Mouse (Mus musculus) ES-Bruce4 (cell line): Measurements from ENCODE around the gene Gm29609.

Experiments
- CTCF ChIP-seq: IDR thresholded peaks from one replicate; pipeline ENCODE4 v1.8.1; 2011; ENCODE audit warnings: low read depth, low read length
- EP300 ChIP-seq: IDR thresholded peaks from 2 replicates; pipeline ENCODE4 v1.6.1; 2011; ENCODE audit warnings: low read depth, low read length; ENCODE audit not compliant: insufficient read depth
- POLR2A ChIP-seq: IDR thresholded peaks from one replicate; pipeline ENCODE4 v1.8.1; 2011; ENCODE audit warnings: low read length; ENCODE audit not compliant: insufficient read depth

DNA sequence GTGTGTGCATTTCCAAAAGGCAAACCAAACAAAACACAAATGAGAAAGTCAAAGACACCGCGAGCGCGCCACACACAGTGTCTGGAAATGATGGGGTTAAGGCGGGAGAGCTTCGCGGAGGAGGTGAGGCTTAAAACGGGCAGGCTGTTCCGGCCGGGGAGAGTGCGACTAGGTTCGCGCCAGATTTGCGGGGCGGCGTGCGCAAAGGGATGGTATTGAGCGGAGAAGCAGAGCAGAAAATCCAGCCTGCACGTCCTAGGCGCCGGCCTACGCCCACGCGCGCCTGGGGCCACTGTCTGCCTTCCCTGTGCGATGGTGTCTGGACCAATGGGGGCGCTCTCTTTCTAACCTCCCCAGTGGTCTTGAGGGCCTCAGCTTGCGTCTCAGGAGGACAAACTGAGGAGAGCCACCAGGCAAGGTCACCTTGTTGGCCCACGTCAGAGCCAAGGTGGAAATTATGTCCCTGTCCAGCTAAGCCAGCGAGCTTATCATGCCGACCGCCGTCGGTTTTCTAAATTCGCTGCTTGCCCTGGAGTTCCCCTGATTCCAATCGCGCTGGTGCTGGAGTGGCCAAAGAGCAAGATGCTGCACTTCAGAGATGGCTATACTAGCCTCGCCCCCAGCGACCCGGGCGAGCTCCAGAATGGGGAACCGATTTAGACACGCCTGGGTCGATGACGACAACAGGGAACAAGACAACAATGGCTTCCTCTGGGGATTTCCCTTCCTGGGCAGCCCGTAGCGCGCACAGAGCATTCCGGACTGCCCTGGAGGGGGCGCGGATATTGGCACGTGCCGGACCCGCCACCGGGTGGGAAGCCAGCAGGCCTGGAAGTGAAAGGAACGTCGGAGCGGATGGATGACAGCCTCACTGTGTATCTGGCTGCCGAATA, 84.7 kb downstream of the Gm29609 start:
- TF ChIP-seq CTCF = no peak
- TF ChIP-seq EP300 = no peak
- no peak for TF ChIP-seq POLR2A
